Mouse (Mus musculus): Measurements from ENCODE around the gene Ift46. TPM values are rescaled to one million over a fixed set of nuclear protein-coding genes. Genes with fewer than 3 reads are reported as not detected.

The Ift46 gene
- total RNA-seq (2014; rRNA removed; ENCODE audit: low replicate concordance) (10.0 and 41.0 TPM in 2 replicates), polyA plus RNA-seq (2015; fragmentation: Nextera tagmentation; extraction: Ambion mirVana) (49.5 and 60.6 TPM in 2 replicates)

GRCm38 (mm10) chr9:44767101-44768028 lies at the start of gene Ift46, which contains the start of gene Arcn1:
Ift46 (plus strand) TSS chr9:44767908.
Arcn1 (minus strand) TSS chr9:44767845.
- H3K4me2 ChIP-seq (ENCODE audit: low read depth, low read length), result peak within 1 kb of the TSS; percentile 75
- peak within 1 kb of the TSS; percentile 99 for H3K27ac ChIP-seq (ENCODE audit: low read depth)
- no peaks in the 10 kb centered on the region for H3K36me3 ChIP-seq (replicated peaks; ENCODE audit: control insufficient read depth, insufficient read depth, low read length)
- peaks cover 22% of the 10 kb centered on the region for H3K4me1 ChIP-seq (ENCODE audit: control insufficient read depth, insufficient read depth)
- WGBS, result under 1% methylated on average over 69 of the region's 82 CpGs
- DNase-seq (ENCODE audit: low spot score), result peak; percentile 89
- H3K27me3 ChIP-seq (ENCODE audit: control insufficient read depth, insufficient read depth, low read length), result no peaks in the 10 kb centered on the region
- H3K4me3 ChIP-seq (ENCODE audit: low read depth, low read length), result peak within 1 kb of the TSS; percentile 96
- peak; percentile 91 for ATAC-seq (ENCODE audit: insufficient read depth, low read depth)
- H3K9ac ChIP-seq (replicated peaks; ENCODE audit: low read depth, low read length), result peak within 1 kb of the TSS; percentile 98
- no peaks in the 10 kb centered on the region for H3K9me3 ChIP-seq (replicated peaks; ENCODE audit: control insufficient read depth, low read length)
- no peak for TF ChIP-seq CTCF (IDR thresholded peaks at IDR 0.05; ENCODE audit: low read depth)
- TF ChIP-seq EP300 (IDR thresholded peaks at IDR 0.05; ENCODE audit: low read depth), result no peak

GRCm38 (mm10) chr9:44718937-44719631 lies 48.6 kb upstream of the Ift46 start:
- peaks cover 59% of the 10 kb centered on the region for H3K4me1 ChIP-seq (ENCODE audit: control insufficient read depth, insufficient read depth)
- TF ChIP-seq EP300 (IDR thresholded peaks at IDR 0.05; ENCODE audit: low read depth) (no peak), CTCF (IDR thresholded peaks at IDR 0.05; ENCODE audit: low read depth) (no peak)
- H3K36me3 ChIP-seq (replicated peaks; ENCODE audit: control insufficient read depth, insufficient read depth, low read length), result peaks cover 43% of the 10 kb centered on the region
- DNase-seq (ENCODE audit: low spot score) (no peak), ATAC-seq (ENCODE audit: insufficient read depth, low read depth) (no peak)
- peak overlapping the region; percentile 90; the same call in 1 of the 2 replicates for H3K4me2 ChIP-seq (ENCODE audit: low read depth, low read length)
- H3K9ac ChIP-seq (replicated peaks; ENCODE audit: low read depth, low read length), result no peak overlapping the region
- H3K4me3 ChIP-seq (ENCODE audit: low read depth, low read length), result no peak overlapping the region
- WGBS, result 83% methylated on average over 12 of the region's 12 CpGs
- H3K9me3 ChIP-seq (replicated peaks; ENCODE audit: control insufficient read depth, low read length), result no peaks in the 10 kb centered on the region
- peak overlapping the region; percentile 88; the same call in 1 of the 2 replicates for H3K27ac ChIP-seq (ENCODE audit: low read depth)
- H3K27me3 ChIP-seq (ENCODE audit: control insufficient read depth, insufficient read depth, low read length), result no peaks in the 10 kb centered on the region

GRCm38 (mm10) chr9:44719632-44720357 lies 47.9 kb upstream of the Ift46 start:
- Histone ChIP-seq H3K4me2 (ENCODE audit: low read depth, low read length) (peak overlapping the region; percentile 90), H3K36me3 (replicated peaks; ENCODE audit: control insufficient read depth, insufficient read depth, low read length) (peaks cover 36% of the 10 kb centered on the region), H3K27me3 (ENCODE audit: control insufficient read depth, insufficient read depth, low read length) (no peaks in the 10 kb centered on the region), H3K4me1 (ENCODE audit: control insufficient read depth, insufficient read depth) (peaks cover 63% of the 10 kb centered on the region), H3K4me3 (ENCODE audit: low read depth, low read length) (peak overlapping the region; percentile 72; the same call in 1 of the 2 replicates), H3K9me3 (replicated peaks; ENCODE audit: control insufficient read depth, low read length) (no peaks in the 10 kb centered on the region), H3K9ac (replicated peaks; ENCODE audit: low read depth, low read length) (peak overlapping the region; percentile 64), H3K27ac (ENCODE audit: low read depth) (peak overlapping the region; percentile 88)
- TF ChIP-seq EP300 (IDR thresholded peaks at IDR 0.05; ENCODE audit: low read depth), result no peak
- no peak for TF ChIP-seq CTCF (IDR thresholded peaks at IDR 0.05; ENCODE audit: low read depth)
- ATAC-seq (ENCODE audit: insufficient read depth, low read depth) (no peak), DNase-seq (ENCODE audit: low spot score) (no peak)
- 61% methylated on average over 8 of the region's 8 CpGs for WGBS

DNA sequence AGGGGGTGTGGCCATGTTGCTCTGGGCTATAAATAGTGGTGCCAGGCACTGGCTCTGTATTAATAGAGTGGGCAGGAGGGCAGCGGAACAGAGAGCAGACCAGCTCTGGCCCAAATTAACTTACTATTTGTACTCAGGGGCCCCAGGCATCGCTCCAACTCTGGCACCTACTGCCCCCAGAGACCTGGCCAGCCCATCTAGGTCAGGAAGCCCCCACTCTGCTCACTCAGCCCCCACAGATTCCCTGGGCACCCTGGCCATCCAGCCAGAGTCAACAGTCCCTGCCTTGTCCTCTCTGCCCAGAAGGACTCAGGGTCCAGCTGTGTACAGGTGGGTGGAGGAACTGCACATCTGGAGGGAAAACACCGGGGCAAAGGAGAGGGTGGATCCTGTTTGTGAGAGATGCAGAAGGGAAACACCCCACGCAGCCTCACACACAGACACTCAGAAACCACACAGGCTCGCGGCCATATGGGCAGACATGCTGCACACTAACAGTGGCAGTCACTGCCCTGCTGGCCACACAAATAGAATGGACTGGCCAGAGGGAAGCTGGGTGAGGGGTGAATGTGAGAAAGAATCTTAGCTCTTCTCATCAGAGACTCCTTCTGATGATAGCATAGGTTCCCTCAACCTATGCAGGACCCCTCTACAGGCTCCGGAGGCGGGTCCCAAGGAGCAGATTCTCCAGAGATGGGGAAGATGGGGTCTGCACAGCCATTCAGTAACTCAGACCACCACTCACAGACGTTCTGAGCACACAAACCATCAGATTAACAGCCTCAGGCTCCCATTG lies 47.2 kb upstream of the Ift46 start:
- TF ChIP-seq CTCF (IDR thresholded peaks at IDR 0.05; ENCODE audit: low read depth) (no peak), EP300 (IDR thresholded peaks at IDR 0.05; ENCODE audit: low read depth) (no peak)
- peak overlapping the region; percentile 88 for H3K27ac ChIP-seq (ENCODE audit: low read depth)
- 15% methylated on average over 9 of the region's 9 CpGs for WGBS
- H3K36me3 ChIP-seq (replicated peaks; ENCODE audit: control insufficient read depth, insufficient read depth, low read length), result peaks cover 29% of the 10 kb centered on the region
- no peaks in the 10 kb centered on the region for H3K27me3 ChIP-seq (ENCODE audit: control insufficient read depth, insufficient read depth, low read length)
- peak overlapping the region; percentile 72 for H3K4me3 ChIP-seq (ENCODE audit: low read depth, low read length)
- no peaks in the 10 kb centered on the region for H3K9me3 ChIP-seq (replicated peaks; ENCODE audit: control insufficient read depth, low read length)
- ATAC-seq (ENCODE audit: insufficient read depth, low read depth) (peak; percentile 39; the same call in 1 of the 2 replicates), DNase-seq (ENCODE audit: low spot score) (no peak)
- H3K9ac ChIP-seq (replicated peaks; ENCODE audit: low read depth, low read length), result peak overlapping the region; percentile 64
- H3K4me2 ChIP-seq (ENCODE audit: low read depth, low read length), result peak overlapping the region; percentile 90
- peaks cover 63% of the 10 kb centered on the region for H3K4me1 ChIP-seq (ENCODE audit: control insufficient read depth, insufficient read depth)
